Mouse (Mus musculus) kidney, postnatal 25 days (tissue): Measurements from ENCODE around the gene Gm21992.

Experiments used
- DNase-seq, 2 experiments: peaks; one replicate each; pipeline ENCODE4 v3.0.0; 2021; ENCODE audit warnings: mixed read lengths in 2 of 2

Gm21992 gene

DNA sequence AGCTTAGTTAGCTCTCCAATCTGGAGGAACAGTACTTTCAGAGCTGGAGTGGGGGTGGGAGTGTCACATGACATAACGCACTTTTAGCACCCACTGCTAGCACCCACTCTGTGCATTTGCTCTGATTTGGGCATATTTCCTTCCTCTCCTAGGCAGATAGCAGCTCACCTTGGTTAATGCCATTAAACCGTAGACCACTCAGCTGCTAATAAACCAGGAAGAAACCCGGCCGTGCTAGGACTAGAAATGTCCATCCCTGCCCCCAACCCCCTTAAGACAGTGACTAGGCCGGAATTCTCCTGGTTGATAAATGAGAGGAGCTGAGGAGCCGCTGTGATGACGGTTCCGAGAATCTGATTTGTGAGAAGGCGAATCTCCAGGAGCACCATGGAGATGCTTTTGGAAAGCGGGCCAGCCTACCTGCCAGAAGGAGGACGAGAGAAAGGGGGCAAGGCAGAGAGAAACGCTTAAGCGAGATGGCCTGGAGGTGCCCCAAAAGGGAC lies 100.3 kb downstream of the Gm21992 start, which contains the start of gene Sptbn2:
TSS of gene Sptbn2 (plus strand) at position 70 of the 503 bp plus-strand sequence.
- DNase-seq = no peak

DNA sequence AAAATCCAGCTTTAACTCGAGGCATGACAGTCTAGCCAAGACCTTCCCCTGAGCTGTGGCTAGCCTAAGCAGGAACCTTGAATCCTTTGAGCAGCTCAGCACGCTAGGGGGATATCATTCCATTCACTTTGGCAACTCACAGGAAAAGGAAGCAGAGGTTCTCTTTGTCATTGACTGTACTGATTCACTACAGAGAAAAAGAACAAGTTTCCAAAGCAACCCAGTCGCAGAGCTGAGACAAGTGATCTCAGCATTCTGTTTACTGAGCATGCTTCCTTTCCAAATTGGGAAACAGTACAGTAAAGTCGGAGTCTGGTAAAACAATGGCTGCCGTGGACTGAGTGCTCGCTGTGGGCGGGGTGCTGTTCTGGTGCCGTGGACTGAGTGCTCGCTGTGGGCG lies 102.6 kb downstream of the Gm21992 start:
- no peak for DNase-seq

DNA sequence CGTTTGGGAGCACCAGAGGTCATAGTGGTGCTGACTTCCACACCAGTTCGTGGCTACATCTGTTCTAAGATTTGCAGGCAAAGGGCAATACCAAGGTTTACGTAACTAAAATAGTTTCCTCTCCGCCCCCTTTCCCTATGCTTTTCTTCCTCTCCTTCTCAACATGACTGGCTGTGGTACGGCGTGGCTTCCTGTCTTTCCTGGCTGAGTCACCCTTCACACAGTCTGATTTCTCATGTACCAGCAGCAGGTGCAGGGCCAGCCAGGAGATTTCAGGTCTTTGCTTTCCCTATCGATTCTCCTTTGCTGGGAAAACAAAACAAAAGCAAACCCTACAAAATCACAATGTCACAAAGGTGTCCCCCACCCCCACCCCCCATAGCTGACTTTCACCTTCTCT lies 110.2 kb downstream of the Gm21992 start:
- DNase-seq = no peak

DNA sequence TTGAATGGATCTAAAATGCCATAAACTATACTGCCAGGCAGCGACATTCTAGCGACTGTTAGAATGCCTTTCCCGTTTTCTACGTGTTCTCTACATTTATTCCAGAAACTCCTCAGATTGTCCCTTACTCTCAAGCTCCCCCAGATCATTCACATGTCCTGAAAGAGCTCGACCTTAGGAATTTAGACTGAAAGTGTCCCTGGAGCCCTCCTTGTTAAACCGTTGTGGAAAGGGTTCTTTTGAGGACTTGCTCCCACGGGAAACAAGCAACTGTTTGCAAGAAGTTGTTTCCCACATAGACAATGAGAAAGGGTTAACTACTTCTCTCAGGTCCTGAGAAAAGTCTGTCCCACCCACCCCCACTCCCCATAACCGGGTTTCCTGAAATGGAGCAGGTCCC lies 110.8 kb downstream of the Gm21992 start:
- no peak for DNase-seq

DNA sequence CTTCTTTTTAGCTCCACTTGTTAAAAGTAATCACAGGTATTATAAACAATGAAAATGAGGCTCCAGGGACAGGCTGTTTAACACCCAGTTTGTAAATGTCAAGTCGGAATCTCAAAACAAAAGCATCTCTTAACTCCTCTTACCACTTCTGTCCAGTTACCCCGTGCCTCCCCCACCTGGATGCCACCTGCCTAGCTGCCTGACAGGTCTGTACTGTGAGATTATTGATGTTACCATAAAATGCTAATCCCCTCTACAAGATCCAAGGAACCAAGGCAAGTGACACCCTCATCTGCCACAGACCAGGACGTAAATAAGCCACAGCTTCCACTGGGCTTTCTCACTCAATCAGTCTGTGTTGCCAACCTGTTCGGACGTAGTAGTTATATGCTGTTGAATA lies 111.6 kb downstream of the Gm21992 start:
- DNase-seq = no peak

DNA sequence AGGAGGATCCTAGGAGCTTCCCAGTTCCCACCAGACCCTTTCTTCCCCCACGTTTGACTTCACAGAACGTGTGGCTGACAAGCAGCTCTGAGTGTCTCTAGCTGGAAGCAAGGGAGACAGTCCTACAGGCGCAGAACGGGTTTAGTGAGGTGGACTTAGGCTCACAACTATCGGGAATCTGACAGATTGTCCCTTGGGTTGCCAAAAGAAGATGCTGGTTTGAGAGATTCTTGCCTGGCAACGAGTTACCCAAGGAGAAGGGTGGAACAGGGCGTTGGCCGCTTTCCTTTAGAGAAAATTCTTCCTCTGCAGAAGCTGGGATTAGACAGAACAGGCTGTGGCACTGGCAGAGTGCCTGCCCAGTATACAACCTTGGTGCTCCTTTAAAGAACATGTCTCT lies 112.6 kb downstream of the Gm21992 start:
- DNase-seq = no peak

DNA sequence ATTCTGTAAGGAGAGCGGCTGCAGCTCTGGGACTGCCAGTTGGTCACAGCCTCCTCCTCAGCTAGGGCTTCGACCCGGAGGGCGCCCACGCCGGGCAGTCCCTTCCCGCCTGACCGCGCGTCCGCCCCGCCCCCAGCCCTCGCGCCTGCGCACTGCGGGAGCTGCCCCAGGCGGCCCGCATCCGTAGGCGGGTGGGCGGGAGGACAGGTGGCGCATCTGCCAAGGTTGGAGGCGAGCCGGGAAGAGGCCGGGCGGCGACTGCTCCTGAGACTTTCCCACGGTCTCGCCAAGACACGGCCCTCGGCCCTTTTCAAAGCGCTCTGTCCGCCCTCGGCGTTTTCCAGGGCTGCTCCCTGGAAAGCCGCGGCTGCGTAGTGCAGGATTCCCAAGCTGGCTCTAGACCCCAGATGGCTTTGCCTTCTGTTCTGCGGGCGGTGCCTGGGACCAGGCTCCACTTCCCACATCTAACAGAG lies 113.2 kb downstream of the Gm21992 start, which contains the start of gene Gm960:
TSS of gene Gm960 (minus strand) at position 464 of the 473 bp plus-strand sequence.
- peak; percentile 71 to 86 for DNase-seq

DNA sequence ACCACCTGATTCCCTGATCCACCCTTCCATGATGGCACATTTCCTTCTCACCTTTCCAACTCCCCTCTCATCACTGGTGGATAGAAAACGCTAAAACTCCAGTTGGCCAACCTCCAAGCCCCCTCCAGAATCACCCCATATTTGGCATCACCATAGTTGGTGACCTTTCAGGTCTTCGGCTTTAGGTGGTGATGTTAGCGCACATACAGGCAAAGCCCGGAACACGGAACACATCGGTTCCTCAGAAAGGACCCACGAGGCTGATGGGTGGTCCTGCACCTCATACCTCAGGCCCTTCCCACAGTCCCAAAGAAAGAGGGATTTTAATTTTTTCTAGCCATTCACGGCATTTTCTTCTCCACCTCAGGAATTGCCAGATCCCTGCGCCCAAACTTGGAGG lies 113.7 kb downstream of the Gm21992 start:
- DNase-seq = no peak

DNA sequence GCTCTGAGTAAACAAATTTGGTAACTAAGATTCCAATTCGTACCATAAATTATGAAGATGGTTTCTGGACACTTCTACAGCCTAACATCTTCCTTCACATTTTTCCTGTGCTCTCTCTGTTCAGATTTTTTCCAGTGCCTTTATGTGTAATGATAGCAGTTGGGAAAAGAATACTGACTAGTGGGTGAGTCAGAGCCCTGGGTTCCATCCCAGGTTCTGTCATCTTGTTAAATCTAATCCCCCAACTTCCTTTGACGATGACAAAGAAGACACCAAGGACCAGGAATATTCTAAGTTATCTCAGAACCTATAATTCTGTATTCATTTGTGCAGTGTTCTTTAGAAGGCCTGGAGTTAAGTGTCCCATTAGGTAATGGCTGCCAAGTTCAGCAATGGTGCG lies 114.3 kb downstream of the Gm21992 start:
- DNase-seq = no peak

DNA sequence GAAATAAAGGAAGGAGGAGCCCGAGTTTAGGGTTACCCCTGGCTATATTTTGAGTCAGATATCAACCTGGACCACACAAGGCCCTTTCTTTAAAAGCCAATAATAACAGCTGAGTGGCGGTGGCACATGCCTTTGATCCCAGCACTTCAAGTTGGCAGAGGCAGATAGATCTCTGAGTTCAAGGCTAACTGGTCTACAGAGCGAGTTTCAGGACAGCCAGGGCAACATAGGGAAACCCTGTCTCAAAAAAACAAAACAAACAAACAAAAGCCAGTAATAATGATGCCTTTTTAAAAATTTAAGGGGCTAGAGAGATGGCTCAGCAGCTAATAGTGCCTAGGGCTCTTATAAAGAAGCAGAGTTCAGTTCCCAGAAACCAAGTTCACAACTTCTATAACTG lies 117.1 kb downstream of the Gm21992 start:
- DNase-seq = no peak
